Mouse (Mus musculus): ENCODE measurements around the gene Mobp. TPM values are rescaled to one million over a fixed set of nuclear protein-coding genes. Genes with fewer than 3 reads are reported as not detected.

Gene Mobp
- total and polyA plus RNA-seq, 3 experiments, result 0.17 TPM; not detected in 2

GRCm38 (mm10) chr9:120151906-120152399 lies 2.4 kb downstream of the Mobp start:
- Histone ChIP-seq H3K27me3 (replicated peaks) (peaks cover 26% of the 10 kb centered on the region), H3K4me2 (ENCODE audit: insufficient read depth, low read depth, poor library complexity, severe bottlenecking) (no peak overlapping the region), H3K27ac (ENCODE audit: insufficient read depth, low read depth) (no peak overlapping the region), H3K9me3 (replicated peaks; ENCODE audit: low read length) (no peaks in the 10 kb centered on the region), H3K36me3 (replicated peaks in 1 of 2; ENCODE audit: control insufficient read depth in 1 of 2, insufficient read depth in 1 of 2, low read length in 1 of 2) (no peaks in the 10 kb centered on the region), H3K4me1 (ENCODE audit: control insufficient read depth in 1 of 2, insufficient read depth in 2 of 2) (peaks cover 5 to 16% of the 10 kb centered on the region in 2 experiments; a peak in 2 of 4 replicates), H3K79me2 (replicated peaks; ENCODE audit: control insufficient read depth, extremely low read depth, insufficient read depth, poor library complexity, severe bottlenecking) (no peaks in the 10 kb centered on the region), H3K4me3 (replicated peaks in 1 of 3; ENCODE audit: low read depth in 2 of 3, low read length in 2 of 3, poor library complexity in 1 of 3) (no peak overlapping the region), H3K9ac (ENCODE audit: insufficient read depth, low read depth) (no peak overlapping the region)
- dilution Hi-C loops (cut with MboI; ENCODE audit: extremely low pct_ligation_motif_present, extremely low pct_unique_long_range_greater_than_20kb, low sequenced_read_pairs) (no loop called here), in situ Hi-C loops (cut with MboI; ENCODE audit: low pct_ligation_motif_present, low pct_unique_long_range_greater_than_20kb, low sequenced_read_pairs) (no loop called here)
- TF ChIP-seq MAX (IDR thresholded peaks at IDR 0.05; ENCODE audit: low read length) (no peak), ZC3H11A (IDR thresholded peaks at IDR 0.05; ENCODE audit: low read depth, low read length) (no peak), BHLHE40 (IDR thresholded peaks at IDR 0.05; ENCODE audit: low read depth, low read length) (no peak), MXI1 (IDR thresholded peaks at IDR 0.05; ENCODE audit: low read depth, low read length) (no peak)
- DNase-seq (ENCODE audit: extremely low read depth), result no peak

DNA sequence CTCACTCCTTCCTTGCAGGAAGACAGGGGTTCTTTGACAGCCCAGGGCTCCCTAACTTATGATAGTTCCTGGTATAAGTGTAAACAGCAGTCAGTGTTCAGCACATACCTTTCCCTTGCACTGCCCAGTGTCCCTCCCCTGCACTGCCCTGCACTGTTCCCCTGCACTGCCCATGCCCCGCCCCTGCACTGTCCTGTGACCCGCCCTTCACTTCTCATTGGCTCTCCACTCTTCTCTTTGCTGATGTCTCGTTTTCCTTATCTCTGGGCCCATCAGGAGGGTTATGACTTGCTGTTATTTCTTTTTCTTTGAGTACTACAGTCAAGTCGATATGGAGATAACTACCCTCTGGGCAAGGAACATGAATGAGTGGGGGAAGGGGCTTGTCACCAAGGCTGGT lies 8.5 kb downstream of the Mobp start:
- H3K27ac ChIP-seq (ENCODE audit: insufficient read depth, low read depth), result no peak overlapping the region
- no peaks in the 10 kb centered on the region for H3K9me3 ChIP-seq (replicated peaks; ENCODE audit: low read length)
- no peak overlapping the region for H3K9ac ChIP-seq (ENCODE audit: insufficient read depth, low read depth)
- no peak for TF ChIP-seq CHD2 (IDR thresholded peaks at IDR 0.05; ENCODE audit: low read length)
- TF ChIP-seq NELFE (IDR thresholded peaks at IDR 0.05; ENCODE audit: low read depth, low read length), result no peak
- no peak for TF ChIP-seq USF1 (IDR thresholded peaks at IDR 0.05; ENCODE audit: low read depth, low read length)
- TF ChIP-seq IRF4 (IDR thresholded peaks at IDR 0.05; ENCODE audit: low read depth, low read length), result no peak
- no peak for TF ChIP-seq USF2 (conservative IDR thresholded peaks at IDR 0.05; ENCODE audit: low read depth, low read length)
- no peak for TF ChIP-seq MXI1 (IDR thresholded peaks at IDR 0.05; ENCODE audit: low read depth, low read length)
- no peak for TF ChIP-seq JUND (conservative IDR thresholded peaks at IDR 0.05; ENCODE audit: low read depth, low read length)
- TF ChIP-seq MAX (IDR thresholded peaks at IDR 0.05; ENCODE audit: low read length), result no peak
- no peak for TF ChIP-seq UBTF (IDR thresholded peaks at IDR 0.05; ENCODE audit: low read depth, low read length)
- no peak for TF ChIP-seq GABPA (IDR thresholded peaks at IDR 0.05; ENCODE audit: insufficient replicate concordance, low read depth, low read length)
- no peak for TF ChIP-seq E2F4 (IDR thresholded peaks at IDR 0.05; ENCODE audit: insufficient replicate concordance, low read depth, low read length)
- no peak for TF ChIP-seq RCOR1 (conservative IDR thresholded peaks at IDR 0.05; ENCODE audit: low read depth, low read length)
- no peak for TF ChIP-seq HCFC1 (IDR thresholded peaks at IDR 0.05; ENCODE audit: low read depth, low read length)
- TF ChIP-seq RAD21 (IDR thresholded peaks at IDR 0.05; ENCODE audit: low read depth, low read length), result no peak
- no peak for TF ChIP-seq SIN3A (IDR thresholded peaks at IDR 0.05; ENCODE audit: low read length)
- TF ChIP-seq JUN (IDR thresholded peaks at IDR 0.05; ENCODE audit: insufficient read depth, low read depth, low read length), result no peak
- no peak for TF ChIP-seq MEF2A (IDR thresholded peaks at IDR 0.05; ENCODE audit: borderline replicate concordance, low read depth, low read length)
- no peak for TF ChIP-seq ZC3H11A (IDR thresholded peaks at IDR 0.05; ENCODE audit: low read depth, low read length)
- no peaks in the 10 kb centered on the region for H3K36me3 ChIP-seq (replicated peaks in 1 of 2; ENCODE audit: control insufficient read depth in 1 of 2, insufficient read depth in 1 of 2, low read length in 1 of 2)
- dilution Hi-C loops (cut with MboI; ENCODE audit: extremely low pct_ligation_motif_present, extremely low pct_unique_long_range_greater_than_20kb, low sequenced_read_pairs) (no loop called here), in situ Hi-C loops (cut with MboI; ENCODE audit: low pct_ligation_motif_present, low pct_unique_long_range_greater_than_20kb, low sequenced_read_pairs) (no loop called here)
- no peak overlapping the region for H3K4me3 ChIP-seq (replicated peaks in 1 of 3; ENCODE audit: low read depth in 2 of 3, low read length in 2 of 3, poor library complexity in 1 of 3)
- H3K79me2 ChIP-seq (replicated peaks; ENCODE audit: control insufficient read depth, extremely low read depth, insufficient read depth, poor library complexity, severe bottlenecking), result no peaks in the 10 kb centered on the region
- H3K27me3 ChIP-seq (replicated peaks), result no peaks in the 10 kb centered on the region
- peaks cover 8 to 16% of the 10 kb centered on the region in 2 experiments; a peak in 3 of 4 replicates for H3K4me1 ChIP-seq (ENCODE audit: control insufficient read depth in 1 of 2, insufficient read depth in 2 of 2)
- H3K4me2 ChIP-seq (ENCODE audit: insufficient read depth, low read depth, poor library complexity, severe bottlenecking), result no peak overlapping the region
- no peak for DNase-seq (ENCODE audit: extremely low read depth)

Data from CH12.LX (cell line).